ENCODE assay signal across 8 mouse cellular contexts in genomic region chr11:50238324-50238723, GRCm38 (mm10). TPM values are rescaled to one million over a fixed set of nuclear protein-coding genes. Genes with fewer than 3 reads are reported as not detected.
DNase-seq lines count a peak whose midpoint lies in the region; ATAC-seq and TF ChIP-seq lines count a peak whose summit lies in the region.

Gene Ltc4s, minus strand, starts transcription at chr11:50238616.

- no peak for TF ChIP-seq CTCF in forebrain, postnatal 0 days (IDR thresholded peaks at IDR 0.05; ENCODE audit: low read depth)

- H3K4me1 ChIP-seq in ES-E14 (ENCODE audit: control insufficient read depth in 2 of 2, insufficient read depth in 2 of 2, low read length in 2 of 2, poor library complexity in 1 of 2) = peaks cover 3 to 16% of the 10 kb centered on the region in 2 experiments; a peak in 3 of 4 replicates
- H3K4me1 ChIP-seq in forebrain, postnatal 0 days (ENCODE audit: insufficient read depth) = peaks cover 9% of the 10 kb centered on the region
- H3K4me1 ChIP-seq in midbrain, embryonic 14.5 days (ENCODE audit: control insufficient read depth, insufficient read depth, low read length) = peaks cover 14% of the 10 kb centered on the region

- no peak for DNase-seq in adrenal gland, adult 2 months
- DNase-seq in adrenal gland, postnatal 25 days = no peak
- DNase-seq in ES-E14 (ENCODE audit: low read depth, low spot score) = no peak
- DNase-seq in forebrain, postnatal 0 days = no peak
- DNase-seq in kidney, postnatal 36 days = peak; percentile 56 to 57
- DNase-seq in midbrain, embryonic 14.5 days = no peak
- DNase-seq in retina, embryonic 14.5 days (ENCODE audit: low spot score) = no peak
- no peak for DNase-seq in ovary, postnatal 36 days (ENCODE audit: low spot score)

- H3K9ac ChIP-seq in ES-E14 (ENCODE audit: insufficient read depth, low read depth, low read length, poor library complexity, severe bottlenecking) = peak within 1 kb of the TSS; percentile 82
- no peak within 1 kb of the TSS for H3K9ac ChIP-seq in forebrain, postnatal 0 days
- no peak within 1 kb of the TSS; the same call in 1 of the 2 replicates for H3K9ac ChIP-seq in midbrain, embryonic 14.5 days (replicated peaks; ENCODE audit: low read length)

- H3K27me3 ChIP-seq in forebrain, postnatal 0 days (ENCODE audit: insufficient read depth, low read length) = 0 out of 2 replicates have a peak, but pooled peaks cover 5% of the 10 kb centered on the region
- H3K27me3 ChIP-seq in midbrain, embryonic 14.5 days (ENCODE audit: control insufficient read depth, insufficient read depth, low read length) = peaks cover 11% of the 10 kb centered on the region; the same call in 1 of the 2 replicates

- 60% methylated on average over 10 of the region's 10 CpGs for WGBS in forebrain, postnatal 0 days
- 49% methylated on average over 10 of the region's 10 CpGs for WGBS in midbrain, embryonic 14.5 days

- peaks cover 3% of the 10 kb centered on the region for H3K36me3 ChIP-seq in ES-E14 (ENCODE audit: control insufficient read depth, insufficient read depth, low read length, poor library complexity, severe bottlenecking)
- peaks cover 21% of the 10 kb centered on the region for H3K36me3 ChIP-seq in forebrain, postnatal 0 days (ENCODE audit: insufficient read depth)
- peaks cover 23% of the 10 kb centered on the region for H3K36me3 ChIP-seq in midbrain, embryonic 14.5 days (ENCODE audit: control insufficient read depth, insufficient read depth, low read length)

- H3K27ac ChIP-seq in ES-E14 (ENCODE audit: insufficient read depth, low read depth, low read length, poor library complexity, severe bottlenecking) = no peak within 1 kb of the TSS
- no peak within 1 kb of the TSS for H3K27ac ChIP-seq in forebrain, postnatal 0 days (ENCODE audit: low read depth, low read length)
- H3K27ac ChIP-seq in midbrain, embryonic 14.5 days (replicated peaks; ENCODE audit: low read depth, low read length) = no peak within 1 kb of the TSS

- H3K4me3 ChIP-seq in ES-E14 (ENCODE audit: insufficient read depth in 1 of 2, low read depth in 1 of 2, low read length in 2 of 2, poor library complexity in 1 of 2, severe bottlenecking in 1 of 2) = peak within 1 kb of the TSS; percentile 81 to 87
- no peak within 1 kb of the TSS for H3K4me3 ChIP-seq in forebrain, postnatal 0 days (ENCODE audit: low read depth, low read length)
- H3K4me3 ChIP-seq in midbrain, embryonic 14.5 days (replicated peaks; ENCODE audit: low read depth, low read length) = peak within 1 kb of the TSS; percentile 48

- in situ Hi-C loops in ES-E14 (cut with MboI; ENCODE audit: low sequenced_read_pairs in 2 of 2, unreplicated experiment in 2 of 2) = no loop called here

- H3K4me2 ChIP-seq in forebrain, postnatal 0 days (ENCODE audit: low read depth) = peak within 1 kb of the TSS; percentile 99; the same call in 1 of the 2 replicates
- H3K4me2 ChIP-seq in midbrain, embryonic 14.5 days (ENCODE audit: low read length) = peak within 1 kb of the TSS; percentile 93

- ATAC-seq in forebrain, postnatal 0 days = no peak
- no peak for ATAC-seq in midbrain, embryonic 14.5 days (ENCODE audit: low FRiP score, low TSS enrichment)

- no peaks in the 10 kb centered on the region for H3K9me3 ChIP-seq in ES-E14 (ENCODE audit: control insufficient read depth, insufficient read depth, low read depth, low read length)
- no peaks in the 10 kb centered on the region for H3K9me3 ChIP-seq in forebrain, postnatal 0 days (ENCODE audit: low read length)
- H3K9me3 ChIP-seq in midbrain, embryonic 14.5 days (ENCODE audit: control insufficient read depth, low read length) = no peaks in the 10 kb centered on the region

TF ChIP-seq in ES-E14, 5 proteins besides CTCF, POLR2A, EP300 and RAD21:
- no peak for TF ChIP-seq ZC3H11A (IDR thresholded peaks at IDR 0.05; ENCODE audit: borderline replicate concordance, low read depth, low read length)
- no peak for TF ChIP-seq ZNF384 (IDR thresholded peaks at IDR 0.05; ENCODE audit: low read depth, low read length)
- TF ChIP-seq MAFK (IDR thresholded peaks at IDR 0.05; ENCODE audit: insufficient read depth, low read depth, low read length) = no peak
- no peak for TF ChIP-seq CHD2 (IDR thresholded peaks at IDR 0.05; ENCODE audit: low read depth, low read length)
- no peak for TF ChIP-seq HCFC1 (IDR thresholded peaks at IDR 0.05; ENCODE audit: borderline replicate concordance, insufficient read depth, low read length)
TF ChIP-seq in ES-E14: peak in this region for 0.

RNA-seq across cellular contexts. Expression of gene Ltc4s, which starts in this region (rescaled TPM):
- 10 to 100 TPM; 17.0 to 21.6 TPM for total RNA-seq in adrenal gland, adult 2 months (2021)
- 83.6 and 186 TPM in 2 replicates for polyA plus RNA-seq in adrenal gland, adult 2 months (2012; rRNA removed)
- 6.2 and 7.5 TPM in 2 replicates for total RNA-seq in adrenal gland, postnatal 25 days (2021)
- total RNA-seq in ES-E14 (2012; rRNA removed) = 1.9 and 2.3 TPM in 2 replicates
- 1.5 and 6.1 TPM in 2 replicates for total RNA-seq in forebrain, postnatal 0 days (2014; rRNA removed)
- polyA plus RNA-seq in forebrain, postnatal 0 days (2015; fragmentation: Nextera tagmentation; extraction: Ambion mirVana) = 6.1 TPM in 2 replicates
- polyA plus RNA-seq in midbrain, embryonic 14.5 days (2014; fragmentation: Nextera tagmentation; extraction: Ambion mirVana) = 1.0 and 2.5 TPM in 2 replicates

Comparison
In these comparisons a context has a peak if more than half of its experiments do, and no peak if none do; other contexts are left out.
1. RNA of gene Ltc4s (polyA plus RNA-seq): 83.6 to 186 TPM in adrenal gland, adult 2 months; 6.1 TPM in forebrain, postnatal 0 days and 1.0 to 2.5 TPM in midbrain, embryonic 14.5 days; every median in the first group is over 10 times any median in the second.
2. DNase-seq: peak in kidney, postnatal 36 days (2 of 2); none in adrenal gland, adult 2 months (single experiment), adrenal gland, postnatal 25 days (single experiment), ES-E14 (single experiment), forebrain, postnatal 0 days (single experiment), midbrain, embryonic 14.5 days (single experiment), retina, embryonic 14.5 days (single experiment) and ovary, postnatal 36 days (single experiment).